Mouse (Mus musculus): ENCODE results near the gene Tada2a. TPM values are rescaled to one million over a fixed set of nuclear protein-coding genes. Genes with fewer than 3 reads are reported as not detected.
A peak's percentile ranks its signal among the peaks of the same experiment; 100 is the strongest.

Gene Tada2a
- polyA plus RNA-seq, 1 experiment from 2014 or later: 43.9 TPM

DNA sequence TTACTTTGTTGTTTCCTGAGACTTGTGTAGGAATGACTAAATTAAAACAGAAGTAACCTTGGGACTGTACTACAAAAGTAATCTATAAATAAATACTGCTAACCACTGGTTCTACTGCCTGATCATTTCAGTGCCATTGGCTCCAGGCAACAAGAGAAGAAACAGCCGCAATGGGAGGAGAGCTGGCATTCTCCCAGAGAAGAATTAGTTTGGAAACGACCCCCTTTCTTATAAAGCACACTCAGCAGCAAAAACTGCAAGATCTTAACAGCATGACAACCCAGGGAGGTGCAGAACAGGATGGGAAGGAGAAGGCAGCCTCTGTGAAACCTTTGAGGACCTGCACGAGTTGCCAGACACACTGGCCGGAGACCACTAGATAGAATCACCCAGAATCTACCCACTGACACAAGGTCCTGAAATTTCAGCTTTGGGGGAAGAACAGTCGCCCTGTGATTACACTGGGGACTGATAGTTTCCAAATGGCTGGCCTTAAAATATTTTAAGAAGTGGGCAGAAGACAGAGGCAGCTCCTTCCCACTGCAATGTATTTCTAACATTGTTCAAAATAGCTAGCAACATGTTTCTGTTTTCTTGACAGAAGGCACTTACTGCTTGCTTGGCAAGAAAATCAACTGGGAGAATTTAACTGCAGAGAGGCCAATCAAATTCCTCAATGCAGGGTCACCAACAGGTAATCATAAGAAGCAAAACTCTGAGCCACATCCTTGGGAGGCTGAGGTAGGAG, 32.0 kb downstream of the Tada2a start:
- Histone ChIP-seq H3K27ac (no peak overlapping the region), H3K27me3 (ENCODE audit: low read depth, poor library complexity, severe bottlenecking) (no peaks in the 10 kb centered on the region), H3K4me3 (no peak overlapping the region), H3K4me1 (no peaks in the 10 kb centered on the region), H3K9me3 (replicated peaks) (no peaks in the 10 kb centered on the region), H3K36me3 (peaks cover 96% of the 10 kb centered on the region)
- DNase-seq (ENCODE audit: low spot score): no peak
- 85% methylated on average over 5 of the region's 5 CpGs for WGBS

DNA sequence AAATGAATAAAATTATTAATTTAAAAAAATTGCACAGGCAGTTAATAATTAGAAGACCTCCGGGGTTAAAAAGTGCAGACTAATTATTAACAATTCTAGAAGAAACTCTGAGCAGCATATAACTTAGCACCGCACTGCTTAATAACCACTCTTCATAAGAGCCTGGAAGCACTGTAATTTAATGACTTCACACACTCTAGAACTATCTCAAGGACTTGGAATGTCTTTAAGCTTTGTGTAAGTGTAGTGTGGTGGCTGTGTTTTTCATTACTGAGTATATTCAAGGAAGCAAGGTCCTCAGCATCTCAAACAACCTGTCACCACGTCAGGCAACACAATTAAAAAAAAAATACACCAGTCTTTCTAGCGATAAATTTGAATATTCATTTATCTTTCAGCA, 34.3 kb downstream of the Tada2a start:
- no peak overlapping the region for H3K27ac ChIP-seq
- H3K9me3 ChIP-seq (replicated peaks): no peaks in the 10 kb centered on the region
- H3K27me3 ChIP-seq (ENCODE audit: low read depth, poor library complexity, severe bottlenecking): no peaks in the 10 kb centered on the region
- 89% methylated on average over 4 of the region's 4 CpGs for WGBS
- no peak for DNase-seq (ENCODE audit: low spot score)
- peaks cover 96% of the 10 kb centered on the region for H3K36me3 ChIP-seq
- no peaks in the 10 kb centered on the region for H3K4me1 ChIP-seq
- H3K4me3 ChIP-seq: no peak overlapping the region

DNA sequence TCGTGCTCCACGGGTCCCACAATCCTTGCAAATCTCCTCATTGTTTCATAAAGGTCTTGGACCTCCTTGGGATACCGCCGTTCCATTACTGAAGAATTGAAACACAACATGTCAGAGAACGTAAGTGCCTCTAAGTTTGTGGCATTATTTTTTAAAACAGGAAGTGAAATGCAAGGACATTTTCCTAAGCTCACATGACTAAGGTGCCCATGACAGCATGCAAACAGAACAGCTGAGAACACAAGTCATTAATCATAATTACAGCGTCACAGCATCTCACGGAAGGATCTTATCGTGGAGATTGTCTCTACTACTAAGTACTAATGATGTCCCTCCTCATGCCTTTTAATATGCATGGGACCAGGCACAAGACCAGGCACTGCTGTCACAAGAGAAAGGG, 38.8 kb downstream of the Tada2a start:
- no peak overlapping the region for H3K4me3 ChIP-seq
- DNase-seq (ENCODE audit: low spot score): no peak
- H3K4me1 ChIP-seq: no peaks in the 10 kb centered on the region
- WGBS: 90% methylated on average over 8 of the region's 8 CpGs
- H3K36me3 ChIP-seq: peaks cover 91% of the 10 kb centered on the region
- no peaks in the 10 kb centered on the region for H3K9me3 ChIP-seq (replicated peaks)
- no peak overlapping the region for H3K27ac ChIP-seq
- no peaks in the 10 kb centered on the region for H3K27me3 ChIP-seq (ENCODE audit: low read depth, poor library complexity, severe bottlenecking)

DNA sequence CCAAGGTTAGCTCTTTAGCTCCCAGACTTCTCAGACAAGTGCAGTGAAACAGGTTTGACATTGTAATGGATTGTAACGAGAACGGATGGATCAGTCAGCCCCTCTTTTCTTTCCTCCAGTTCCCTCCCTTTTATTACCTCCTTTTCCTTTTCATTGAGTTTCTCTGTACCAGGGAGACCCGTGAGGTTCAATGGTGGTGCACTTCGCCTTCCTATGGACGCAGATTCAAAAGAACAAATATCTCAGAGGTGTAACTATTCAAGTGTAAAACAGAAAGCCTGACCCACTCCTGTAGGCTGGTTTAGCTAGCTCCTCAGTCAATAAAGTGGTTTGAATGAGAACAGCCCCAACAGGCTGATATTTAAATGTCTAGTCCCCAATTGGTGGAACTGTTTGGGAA, 47.5 kb downstream of the Tada2a start:
- no peak overlapping the region for H3K4me3 ChIP-seq
- H3K27ac ChIP-seq: no peak overlapping the region
- H3K36me3 ChIP-seq: peaks cover 81% of the 10 kb centered on the region
- H3K27me3 ChIP-seq (ENCODE audit: low read depth, poor library complexity, severe bottlenecking): no peaks in the 10 kb centered on the region
- no peak for DNase-seq (ENCODE audit: low spot score)
- H3K9me3 ChIP-seq (replicated peaks): no peaks in the 10 kb centered on the region
- no peaks in the 10 kb centered on the region for H3K4me1 ChIP-seq
- WGBS: 92% methylated on average over 5 of the region's 5 CpGs

DNA sequence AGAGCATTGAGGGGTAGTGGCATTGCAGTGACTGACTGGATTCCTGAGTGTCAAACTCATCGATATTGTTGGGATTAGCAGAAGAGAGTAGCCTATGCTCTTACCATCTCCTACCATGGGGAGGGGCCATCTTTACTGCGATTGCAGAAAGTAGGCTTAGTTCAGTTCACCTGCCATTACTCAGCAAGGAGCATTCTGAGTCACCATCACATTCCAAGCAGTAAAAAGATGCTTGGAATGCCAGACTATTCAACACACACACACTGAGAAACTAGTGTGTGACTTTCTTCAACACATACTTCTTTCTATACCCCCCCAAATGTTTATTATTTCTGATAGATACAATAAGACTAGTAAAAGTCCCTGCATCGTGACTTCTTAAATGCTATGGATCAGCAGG, 49.1 kb downstream of the Tada2a start:
- Histone ChIP-seq H3K4me1 (no peaks in the 10 kb centered on the region), H3K9me3 (replicated peaks) (no peaks in the 10 kb centered on the region), H3K27me3 (ENCODE audit: low read depth, poor library complexity, severe bottlenecking) (no peaks in the 10 kb centered on the region), H3K4me3 (no peak overlapping the region), H3K36me3 (peaks cover 66% of the 10 kb centered on the region), H3K27ac (no peak overlapping the region)
- 92% methylated on average over 3 of the region's 3 CpGs for WGBS
- no peak for DNase-seq (ENCODE audit: low spot score)

DNA sequence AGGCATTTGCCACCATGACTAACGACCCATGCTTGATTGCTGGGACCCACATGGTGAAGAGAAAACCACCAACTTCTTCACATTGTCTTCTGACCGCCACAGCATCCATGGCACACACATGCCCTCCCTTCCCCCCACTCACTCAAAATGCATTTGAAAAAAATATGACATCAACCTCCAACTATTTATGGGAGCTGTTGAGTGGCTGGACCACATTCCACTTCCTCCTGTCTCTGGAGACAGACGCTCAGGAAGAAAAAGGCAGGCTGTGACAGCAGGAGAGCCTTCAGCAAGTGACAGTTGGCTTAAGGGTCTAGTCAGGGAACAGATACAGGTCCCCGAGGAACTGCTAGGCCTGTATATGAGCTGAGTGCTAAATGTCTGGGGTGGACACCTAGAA, 49.5 kb downstream of the Tada2a start:
- H3K9me3 ChIP-seq (replicated peaks): no peaks in the 10 kb centered on the region
- H3K4me1 ChIP-seq: no peaks in the 10 kb centered on the region
- no peak overlapping the region for H3K4me3 ChIP-seq
- no peaks in the 10 kb centered on the region for H3K27me3 ChIP-seq (ENCODE audit: low read depth, poor library complexity, severe bottlenecking)
- WGBS: 94% methylated on average over 4 of the region's 4 CpGs
- DNase-seq (ENCODE audit: low spot score): no peak
- peaks cover 62% of the 10 kb centered on the region for H3K36me3 ChIP-seq
- H3K27ac ChIP-seq: no peak overlapping the region

DNA sequence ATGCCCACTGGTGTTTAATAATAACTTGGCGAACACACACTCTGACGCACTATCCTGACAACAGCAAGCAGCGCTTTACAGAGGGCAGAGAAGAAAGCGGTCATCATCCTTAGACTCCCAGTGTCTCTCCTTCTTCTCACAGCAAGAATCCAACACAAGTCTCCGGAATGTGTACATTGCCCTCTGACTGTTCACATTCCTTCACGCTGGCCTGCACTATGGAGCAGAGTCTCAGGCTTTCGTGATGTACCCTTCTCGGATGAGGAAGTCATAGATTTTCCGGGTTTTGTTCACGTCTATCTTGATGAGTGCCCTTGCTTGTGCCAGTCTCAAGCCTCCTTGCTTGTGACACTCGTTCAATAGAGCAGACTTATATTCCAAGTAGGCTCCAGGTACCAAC, 50.0 kb downstream of the Tada2a start:
- 97% methylated on average over 11 of the region's 11 CpGs for WGBS
- Histone ChIP-seq H3K27me3 (ENCODE audit: low read depth, poor library complexity, severe bottlenecking) (no peaks in the 10 kb centered on the region), H3K4me1 (no peaks in the 10 kb centered on the region), H3K4me3 (no peak overlapping the region), H3K27ac (no peak overlapping the region), H3K36me3 (peaks cover 57% of the 10 kb centered on the region), H3K9me3 (replicated peaks) (no peaks in the 10 kb centered on the region)
- no peak for DNase-seq (ENCODE audit: low spot score)

DNA sequence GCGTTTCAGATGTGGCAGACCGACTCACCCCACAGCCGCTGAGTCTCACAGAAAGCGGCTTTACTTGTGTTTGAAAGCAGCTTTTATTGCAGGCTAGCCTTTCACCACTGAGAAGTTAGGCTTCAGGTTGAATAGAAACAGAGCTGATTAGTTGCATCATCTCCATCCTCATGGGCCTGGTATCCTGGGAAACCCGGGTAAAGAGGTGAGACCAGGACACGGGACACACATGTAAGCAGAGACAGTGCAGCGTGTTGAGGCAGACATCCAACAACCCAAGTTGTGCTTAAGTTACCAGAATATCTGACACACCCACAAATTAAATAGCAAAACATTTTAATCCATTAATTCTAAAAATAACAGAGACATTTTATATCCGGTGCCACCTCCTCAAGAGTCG, 50.8 kb downstream of the Tada2a start:
- Histone ChIP-seq H3K27me3 (ENCODE audit: low read depth, poor library complexity, severe bottlenecking) (no peaks in the 10 kb centered on the region), H3K4me3 (no peak overlapping the region), H3K27ac (no peak overlapping the region), H3K36me3 (peaks cover 51% of the 10 kb centered on the region), H3K4me1 (peaks cover under 1% of the 10 kb centered on the region), H3K9me3 (replicated peaks) (no peaks in the 10 kb centered on the region)
- DNase-seq (ENCODE audit: low spot score): no peak
- WGBS: 96% methylated on average over 9 of the region's 9 CpGs

DNA sequence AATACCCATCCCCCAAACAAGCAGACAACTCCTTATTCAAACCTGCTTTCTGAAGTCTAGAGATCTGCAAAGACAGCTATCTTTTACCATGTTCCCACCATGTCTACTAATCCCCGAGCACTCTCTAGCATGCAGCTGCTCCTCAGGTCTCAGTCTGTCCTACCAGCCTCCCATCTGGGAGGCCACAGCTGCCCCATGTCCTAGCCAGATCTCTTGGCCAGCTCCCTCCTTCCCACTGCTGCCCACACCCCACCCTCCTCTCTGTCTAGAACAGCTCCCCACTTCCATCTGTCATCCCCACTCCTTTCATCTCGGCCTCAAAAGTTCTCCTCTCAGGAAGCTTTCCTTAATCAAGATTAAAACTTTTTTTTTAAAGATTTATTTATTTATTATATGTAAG, 52.4 kb downstream of the Tada2a start:
- Histone ChIP-seq H3K4me3 (no peak overlapping the region), H3K36me3 (peaks cover 38% of the 10 kb centered on the region), H3K4me1 (peaks cover 11% of the 10 kb centered on the region), H3K27me3 (ENCODE audit: low read depth, poor library complexity, severe bottlenecking) (no peaks in the 10 kb centered on the region), H3K9me3 (replicated peaks) (no peaks in the 10 kb centered on the region), H3K27ac (no peak overlapping the region)
- DNase-seq (ENCODE audit: low spot score): no peak
- 83% methylated on average over 2 of the region's 2 CpGs for WGBS

DNA sequence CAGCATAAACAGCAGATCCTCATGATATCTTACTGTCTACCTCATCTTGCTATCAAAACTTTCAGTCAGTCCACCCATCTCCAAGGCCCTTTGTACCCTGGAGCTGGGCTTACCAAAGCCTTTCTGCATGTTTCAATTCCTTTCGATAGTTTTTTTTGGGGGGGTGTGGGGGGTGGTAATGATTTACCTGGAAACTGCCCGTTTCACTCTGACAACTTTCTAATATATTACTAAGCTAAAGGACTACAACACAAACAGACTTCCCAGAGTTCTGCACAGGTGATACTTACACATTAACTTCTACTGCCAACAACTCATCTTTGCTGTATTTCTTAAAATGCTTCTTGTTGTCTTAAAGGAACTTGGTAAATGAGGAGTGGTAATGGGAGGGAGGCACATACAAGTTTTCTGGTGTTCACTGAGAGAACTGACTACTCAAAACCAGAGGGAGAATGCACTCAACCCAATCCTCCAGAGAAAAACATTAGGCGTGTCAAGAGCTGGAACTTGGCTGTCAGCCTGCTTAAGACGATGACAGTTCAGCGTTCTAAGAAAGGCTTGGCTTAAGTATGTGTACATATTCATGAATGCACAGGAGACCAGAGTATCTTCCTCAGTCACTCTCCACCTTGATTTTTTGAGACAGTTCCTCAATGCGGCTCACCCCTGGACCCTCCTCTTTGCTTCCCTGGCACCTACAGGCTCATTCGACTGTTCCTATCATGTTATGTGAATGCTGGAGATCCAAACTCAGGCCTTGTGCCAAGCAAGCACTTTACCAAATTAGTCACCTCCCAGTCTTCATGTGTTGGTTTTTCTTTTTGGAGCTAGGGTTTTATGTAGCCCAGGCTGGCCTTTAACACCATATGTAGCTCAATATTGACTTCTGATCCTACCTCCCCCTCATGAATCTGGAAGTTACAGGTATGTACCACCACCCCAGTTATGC, 55.3 kb downstream of the Tada2a start:
- H3K4me3 ChIP-seq: no peak overlapping the region
- H3K27me3 ChIP-seq (ENCODE audit: low read depth, poor library complexity, severe bottlenecking): peaks cover 13% of the 10 kb centered on the region
- peaks cover 12% of the 10 kb centered on the region for H3K4me1 ChIP-seq
- peaks cover 10% of the 10 kb centered on the region for H3K36me3 ChIP-seq
- 88% methylated on average over 7 of the region's 7 CpGs for WGBS
- no peaks in the 10 kb centered on the region for H3K9me3 ChIP-seq (replicated peaks)
- no peak for DNase-seq (ENCODE audit: low spot score)
- H3K27ac ChIP-seq: no peak overlapping the region

DNA sequence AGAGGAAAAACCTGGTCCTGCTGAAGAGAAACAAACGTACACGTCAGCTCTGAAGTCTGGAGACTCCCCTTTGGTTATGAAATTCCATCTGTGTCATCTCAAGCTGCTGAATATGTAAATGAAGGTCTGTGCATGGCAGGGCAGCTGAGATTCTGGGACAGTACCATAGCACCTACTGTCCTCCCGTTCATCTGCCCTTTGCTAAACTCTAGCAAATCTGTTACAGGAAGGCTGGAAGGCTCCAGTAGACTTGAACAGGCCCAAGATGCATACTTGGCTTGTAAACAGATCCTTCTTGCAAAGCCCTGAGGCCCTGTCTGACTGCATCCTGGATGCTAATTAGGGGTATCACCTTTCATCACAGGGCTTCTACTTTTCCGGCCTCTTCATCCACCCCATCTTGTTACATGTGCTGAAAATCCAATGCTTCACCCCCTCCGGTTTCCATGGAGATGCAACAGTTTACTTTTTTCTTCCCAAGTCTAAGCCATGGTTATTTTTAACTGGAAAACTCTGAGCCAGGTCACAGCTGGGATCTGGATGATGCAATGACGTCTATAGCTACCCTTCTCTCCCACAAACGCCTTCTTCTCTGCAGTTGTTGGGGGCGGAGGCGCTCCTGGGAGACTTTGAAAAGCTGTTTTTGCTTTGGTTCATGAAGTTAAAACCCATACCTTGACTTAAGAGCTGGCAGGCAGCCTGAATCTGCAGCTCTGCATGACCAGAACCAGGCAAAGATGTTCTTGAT, 56.3 kb downstream of the Tada2a start:
- no peak overlapping the region for H3K27ac ChIP-seq
- no peak for DNase-seq (ENCODE audit: low spot score)
- H3K27me3 ChIP-seq (ENCODE audit: low read depth, poor library complexity, severe bottlenecking): peaks cover 23% of the 10 kb centered on the region
- peaks cover 19% of the 10 kb centered on the region for H3K4me1 ChIP-seq
- no peaks in the 10 kb centered on the region for H3K9me3 ChIP-seq (replicated peaks)
- WGBS: 52% methylated on average over 9 of the region's 9 CpGs
- no peak overlapping the region for H3K4me3 ChIP-seq
- H3K36me3 ChIP-seq: peaks cover under 1% of the 10 kb centered on the region; the same call in 1 of the 2 replicates

DNA sequence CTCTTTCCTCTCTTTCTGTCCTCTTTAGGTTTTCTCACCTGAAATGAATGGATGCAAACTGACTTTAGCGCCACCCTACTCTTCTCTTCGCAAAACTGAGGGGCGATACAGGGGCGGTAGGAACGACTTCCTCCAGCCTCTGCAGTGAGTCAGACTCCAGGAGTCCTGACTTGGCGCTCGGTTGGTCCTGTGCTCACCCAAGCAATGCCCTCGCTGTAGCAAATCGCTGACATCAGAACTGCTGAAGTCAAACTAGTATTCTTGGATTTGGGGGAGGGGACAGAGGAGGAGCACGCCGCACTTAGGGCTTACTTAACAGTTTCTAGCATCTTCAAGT, 60.4 kb downstream of the Tada2a start, which contains the start of gene Dusp14:
Dusp14 (minus strand) TSS at position 228 of the 337 bp plus-strand sequence.
- WGBS: 11% methylated on average over 11 of the region's 11 CpGs
- H3K27me3 ChIP-seq (ENCODE audit: low read depth, poor library complexity, severe bottlenecking): peaks cover 57% of the 10 kb centered on the region
- no peaks in the 10 kb centered on the region for H3K9me3 ChIP-seq (replicated peaks)
- H3K36me3 ChIP-seq: no peaks in the 10 kb centered on the region
- H3K4me1 ChIP-seq: peaks cover 38% of the 10 kb centered on the region
- no peak for DNase-seq (ENCODE audit: low spot score)
- H3K4me3 ChIP-seq: peak within 1 kb of the TSS; percentile 66
- H3K27ac ChIP-seq: peak within 1 kb of the TSS; percentile 79
